Mouse (Mus musculus): ENCODE measurements around the gene Spast.
"Not testable (repeated sequence)": the region's sequence is repeated elsewhere in the genome, so short reads cannot be mapped to it uniquely, and the experiment has no call there.

Spast gene

GRCm38 (mm10) chr17:74338937-74339804, at the start of gene Spast:
Gene Spast (plus strand): TSS chr17:74338987.
- peak; percentile 64 for DNase-seq

GRCm38 (mm10) chr17:74290198-74290597, 48.6 kb upstream of the Spast start:
- no peak for DNase-seq

- no peak for DNase-seq
Measured at GRCm38 (mm10) chr17:74290869-74291268, 47.9 kb upstream of the Spast start.

- DNase-seq, result no peak
Measured at GRCm38 (mm10) chr17:74291640-74292361, 47.0 kb upstream of the Spast start.

- no peak for DNase-seq
Measured at GRCm38 (mm10) chr17:74293687-74294425, 44.9 kb upstream of the Spast start.

- DNase-seq, result peak; percentile 66
Measured at GRCm38 (mm10) chr17:74294426-74295025, 44.3 kb upstream of the Spast start.

GRCm38 (mm10) chr17:74295026-74295970, 43.5 kb upstream of the Spast start, which contains the start of gene Memo1:
Gene Memo1 (minus strand): TSS chr17:74295521.
- DNase-seq, result peak; percentile 64

- no peak for DNase-seq
Measured at GRCm38 (mm10) chr17:74296076-74296823, 42.5 kb upstream of the Spast start.

- not testable (repeated sequence) for DNase-seq
Measured at GRCm38 (mm10) chr17:74296991-74297390, 41.8 kb upstream of the Spast start.

- no peak for DNase-seq
Measured at GRCm38 (mm10) chr17:74300089-74300488, 38.7 kb upstream of the Spast start.

GRCm38 (mm10) chr17:74304060-74304459, 34.7 kb upstream of the Spast start:
- no peak for DNase-seq

GRCm38 (mm10) chr17:74305616-74306015, 33.2 kb upstream of the Spast start:
- DNase-seq, result no peak

GRCm38 (mm10) chr17:74306021-74306420, 32.8 kb upstream of the Spast start:
- DNase-seq, result no peak

- DNase-seq, result no peak
Measured at GRCm38 (mm10) chr17:74315445-74316308, 23.1 kb upstream of the Spast start.

- peak; percentile 85 for DNase-seq
Measured at GRCm38 (mm10) chr17:74316309-74316863, 22.4 kb upstream of the Spast start.

- DNase-seq, result no peak
Measured at GRCm38 (mm10) chr17:74318721-74319120, 20.1 kb upstream of the Spast start.

GRCm38 (mm10) chr17:74322400-74323054, 16.3 kb upstream of the Spast start:
- no peak for DNase-seq

- no peak for DNase-seq
Measured at GRCm38 (mm10) chr17:74323844-74324243, 14.9 kb upstream of the Spast start, which contains the start of gene Dpy30. Gene Dpy30 (minus strand): TSS chr17:74323944.

- not testable (repeated sequence) for DNase-seq
Measured at GRCm38 (mm10) chr17:74327195-74327594, 11.6 kb upstream of the Spast start.
